Mouse (Mus musculus) CD4-positive, CD25-positive, alpha-beta regulatory T cell, adult 4 months (primary cell): ENCODE data around the gene Lipe. TPM values are rescaled to one million over a fixed set of nuclear protein-coding genes. Genes with fewer than 3 reads are reported as not detected.
"Not testable (repeated sequence)": the region's sequence is repeated elsewhere in the genome, so short reads cannot be mapped to it uniquely, and the experiment has no call there.

Source experiments
- ATAC-seq: one replicate; pipeline ENCODE4 v1.8.0; 2017
- polyA plus RNA-seq, 2 experiments: library from polyadenylated mRNA; unstranded; fragments of 100-300 nt; shearing (Covaris generic); gene quantifications; one replicate each; pipeline ENCODE4 v1.2.1; 2017

The Lipe gene
- 10 to 100 TPM; 14.2 to 24.4 TPM for polyA plus RNA-seq

DNA sequence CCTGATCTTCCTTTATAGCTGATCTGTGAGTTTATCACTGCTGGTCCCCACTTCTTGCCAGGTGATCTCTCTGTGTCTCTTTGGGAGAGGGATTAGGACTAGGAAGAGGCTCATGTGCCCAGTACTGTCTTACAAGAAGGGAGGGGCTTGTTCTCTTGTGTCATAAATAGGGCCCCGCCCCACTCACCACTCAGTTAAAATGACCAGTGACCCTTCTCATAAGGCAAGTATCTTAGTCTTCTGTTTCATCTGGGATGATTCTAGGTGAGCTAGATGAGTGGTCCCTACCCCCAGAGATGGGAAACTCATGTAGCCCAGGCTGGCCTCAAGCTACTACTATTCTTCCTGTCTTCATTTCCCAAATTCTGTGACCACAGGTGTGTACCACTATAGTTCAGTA is at the start of gene Lipe:
Gene Lipe, minus strand, starts transcription at position 101 of the 400 bp plus-strand sequence.
- ATAC-seq: no peak

- ATAC-seq: no peak
Observed at GRCm38 (mm10) chr7:25440816-25441153, 42.3 kb upstream of the Lipe start.

- no peak for ATAC-seq
Observed at GRCm38 (mm10) chr7:25439978-25440815, 41.7 kb upstream of the Lipe start.

- ATAC-seq: no peak
Observed at GRCm38 (mm10) chr7:25439124-25439822, 40.8 kb upstream of the Lipe start.

DNA sequence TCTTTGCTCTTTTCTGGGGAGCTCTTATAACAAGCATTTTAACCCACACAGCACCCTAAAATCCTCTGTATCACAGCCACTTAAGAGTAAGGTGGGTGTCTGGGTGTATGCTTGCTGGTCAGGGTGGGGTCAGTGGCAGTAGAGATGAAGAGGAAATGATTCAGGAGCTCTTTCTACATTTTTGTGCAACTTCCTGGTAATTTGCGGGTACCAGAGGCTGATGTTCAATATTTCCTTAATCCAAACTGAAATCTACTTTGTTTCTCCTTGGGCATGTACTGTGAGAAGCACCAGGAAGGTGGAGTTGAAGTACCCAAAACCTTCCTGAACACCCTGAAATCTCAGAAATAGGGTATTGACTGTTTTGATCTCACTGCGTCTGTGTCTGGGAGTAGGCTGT is 38.2 kb upstream of the Lipe start:
- no peak for ATAC-seq

- no peak for ATAC-seq
Observed at GRCm38 (mm10) chr7:25436226-25436625, 37.7 kb upstream of the Lipe start.

DNA sequence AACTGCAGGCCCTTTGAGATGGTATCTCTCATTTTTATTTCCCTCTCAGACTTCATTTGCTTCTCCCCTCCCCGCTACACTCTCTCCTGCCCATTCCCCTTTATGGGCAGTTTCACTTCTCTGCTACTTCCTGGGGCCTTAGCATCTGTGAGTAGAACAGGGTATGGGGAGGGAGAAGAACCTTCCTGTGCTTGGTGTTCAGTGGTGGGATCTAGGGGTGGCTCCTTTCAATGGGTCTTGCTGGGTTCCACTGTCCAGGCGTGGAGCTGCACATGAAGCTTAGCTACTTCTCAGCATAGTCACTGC is 37.0 kb upstream of the Lipe start:
- ATAC-seq: no peak

DNA sequence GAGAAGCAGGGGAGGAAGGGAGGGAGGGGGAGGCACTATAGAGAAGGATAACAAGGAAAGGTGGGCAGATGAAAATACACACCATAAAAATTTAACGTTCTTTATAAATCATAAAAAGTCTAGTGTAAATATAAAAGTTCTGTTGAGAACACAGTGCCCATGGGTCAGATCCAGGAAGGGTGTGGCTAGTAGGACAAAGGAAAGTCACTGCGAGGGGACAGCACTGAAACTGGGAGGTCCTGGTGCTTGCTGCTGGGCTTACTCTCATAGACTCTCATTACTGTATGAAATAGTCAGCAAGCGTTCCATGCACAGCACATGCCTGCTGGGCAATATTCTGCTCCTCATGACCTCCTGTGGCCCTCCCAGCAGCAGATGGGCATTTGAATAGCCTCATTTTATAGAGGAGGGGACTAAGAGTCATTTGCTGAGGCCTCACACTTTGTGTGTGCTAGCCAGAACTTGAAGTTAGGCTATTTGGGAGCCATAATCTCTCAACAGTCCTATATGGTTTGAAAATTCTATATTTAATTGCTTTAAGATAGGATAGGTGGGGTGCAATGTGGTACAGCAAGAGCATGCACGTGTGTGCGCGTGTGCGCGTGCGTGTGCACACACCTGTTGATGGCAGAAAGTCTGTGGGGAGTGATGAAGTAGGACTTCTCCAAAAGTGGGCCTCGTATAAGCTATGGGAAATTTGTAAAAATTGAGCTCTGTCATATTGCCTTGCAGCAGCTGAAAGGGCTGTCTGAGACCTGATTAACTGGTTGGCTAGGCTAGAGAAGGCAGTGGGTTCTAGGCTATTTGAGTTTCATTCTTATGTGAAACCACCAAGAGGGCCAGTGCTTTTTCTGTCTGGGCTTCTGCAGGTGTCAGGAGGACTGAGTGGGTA is 36.4 kb upstream of the Lipe start:
- no peak for ATAC-seq

- no peak for ATAC-seq
Observed at GRCm38 (mm10) chr7:25433781-25434560, 35.5 kb upstream of the Lipe start.

GRCm38 (mm10) chr7:25433007-25433541 is 34.6 kb upstream of the Lipe start:
- ATAC-seq: no peak

GRCm38 (mm10) chr7:25432381-25432780 is 33.9 kb upstream of the Lipe start:
- ATAC-seq: no peak

GRCm38 (mm10) chr7:25429886-25430784 is 31.6 kb upstream of the Lipe start:
- ATAC-seq: no peak

GRCm38 (mm10) chr7:25428321-25428720 is 29.8 kb upstream of the Lipe start:
- no peak for ATAC-seq

DNA sequence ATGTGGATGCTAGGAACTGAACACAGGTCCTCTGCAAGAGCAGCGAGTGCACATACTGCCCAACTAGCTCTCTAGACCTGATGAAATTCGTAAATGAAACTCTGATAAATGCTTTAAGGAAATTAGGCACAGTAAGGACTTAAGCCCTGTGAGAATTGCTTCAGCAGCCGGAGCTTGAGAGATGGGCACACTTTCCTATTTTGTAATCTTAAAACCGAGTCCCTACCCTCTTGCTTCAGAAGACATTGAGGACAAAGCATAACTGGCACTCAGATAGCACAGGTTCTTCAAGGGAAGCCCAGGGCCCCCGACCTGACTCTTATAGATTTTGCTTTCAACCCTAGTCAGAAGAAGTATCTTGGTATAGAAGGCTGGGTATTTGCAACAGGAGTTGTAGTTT is 28.6 kb upstream of the Lipe start:
- no peak for ATAC-seq

GRCm38 (mm10) chr7:25426380-25426779 is 27.9 kb upstream of the Lipe start:
- not testable (repeated sequence) for ATAC-seq

- peak; percentile 60 for ATAC-seq
Observed at GRCm38 (mm10) chr7:25424429-25424828, 25.9 kb upstream of the Lipe start.

- no peak for ATAC-seq
Observed at GRCm38 (mm10) chr7:25422286-25422841, 23.9 kb upstream of the Lipe start.

- no peak for ATAC-seq
Observed at GRCm38 (mm10) chr7:25419943-25420342, 21.4 kb upstream of the Lipe start.

DNA sequence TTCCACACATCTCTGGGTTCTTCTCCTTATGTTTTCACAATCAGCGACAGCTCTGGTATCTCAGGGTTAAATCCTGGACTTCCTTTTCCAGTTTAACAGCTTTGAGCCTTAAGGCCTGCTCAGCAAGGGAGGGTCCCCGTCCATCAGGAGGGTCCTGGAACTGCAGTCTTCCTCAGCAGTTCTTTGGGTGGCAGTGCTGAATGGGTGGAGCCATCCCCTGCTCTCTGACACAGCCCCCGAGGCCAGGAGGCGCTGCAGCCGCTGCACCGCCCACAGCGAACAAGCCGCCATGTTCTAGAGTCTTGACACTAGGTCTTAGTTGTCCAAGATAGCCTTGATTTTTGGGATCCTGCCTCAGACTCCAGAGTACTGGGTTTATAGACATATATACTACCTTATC is 21.0 kb upstream of the Lipe start:
- no peak for ATAC-seq

DNA sequence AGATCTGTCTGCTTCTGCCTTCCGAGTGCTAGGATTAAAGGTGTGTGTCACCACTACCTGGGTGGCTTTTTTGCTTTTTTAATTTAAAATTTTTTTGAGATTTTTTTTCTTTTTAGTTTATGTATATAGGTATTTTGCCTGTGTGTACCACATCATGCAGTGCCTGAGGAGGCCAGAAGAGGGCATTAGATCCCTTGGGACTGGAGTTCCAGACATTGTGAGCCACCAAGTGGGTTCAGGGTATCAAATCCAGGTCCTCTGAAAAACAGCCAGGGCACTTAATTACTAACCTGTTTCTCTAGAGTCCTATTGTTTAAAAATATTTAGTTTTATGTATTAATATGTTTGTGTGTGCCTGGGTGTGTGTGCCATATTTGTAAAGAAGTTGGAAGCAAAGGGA is 19.1 kb upstream of the Lipe start:
- ATAC-seq: no peak
